Comparison of ENCODE assay signal across 8 mouse cellular contexts in the genomic region with DNA sequence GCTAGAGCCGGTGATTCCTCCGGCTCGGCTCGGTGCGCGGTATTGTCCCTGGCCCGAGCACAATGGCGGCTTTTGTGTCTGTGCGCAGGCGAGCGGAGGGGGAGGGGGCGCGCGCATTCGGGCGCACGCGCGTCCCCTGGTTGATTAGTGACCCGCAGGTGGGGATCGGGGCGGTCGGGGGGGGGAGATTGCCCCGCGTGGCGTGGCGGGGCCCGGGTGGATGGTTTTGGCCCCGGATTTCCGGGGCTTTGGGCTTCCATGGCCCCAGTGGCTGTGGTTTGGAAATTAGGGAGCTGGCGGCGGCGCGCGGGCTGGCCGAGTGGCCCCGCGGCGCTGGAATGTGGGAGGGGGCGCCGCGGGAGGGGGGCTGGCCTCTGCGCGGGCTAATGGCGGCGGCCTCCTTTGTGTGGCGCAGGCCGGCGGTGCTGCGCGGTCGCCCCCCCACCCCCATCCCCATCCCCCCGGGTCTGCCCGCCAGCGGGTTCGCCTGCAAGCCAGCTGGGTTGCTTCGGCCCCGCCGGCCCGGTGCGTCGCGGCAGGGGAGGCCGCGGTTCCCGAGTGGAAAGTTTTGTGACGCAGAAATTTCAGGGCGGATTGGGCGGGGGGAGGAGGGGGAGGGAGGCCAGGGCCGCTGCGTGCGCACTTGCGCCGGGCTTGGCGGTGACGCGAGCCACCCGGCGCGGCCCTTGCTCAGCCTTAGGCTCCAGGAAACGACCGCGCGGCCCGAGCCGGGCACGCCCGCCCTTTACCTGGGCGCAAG. TPM values are rescaled to one million over a fixed set of nuclear protein-coding genes. Genes with fewer than 3 reads are reported as not detected.
DNase-seq lines count a peak whose midpoint lies in the region; ATAC-seq lines count a peak whose summit lies in the region.

No protein-coding gene starts in this region.

- H3K4me1 ChIP-seq in intestine, embryonic 15.5 days (replicated peaks): no peaks in the 10 kb centered on the region

- H3K36me3 ChIP-seq in intestine, embryonic 15.5 days: no peaks in the 10 kb centered on the region

- peak overlapping the region; percentile 98 for H3K9ac ChIP-seq in intestine, embryonic 15.5 days

- WGBS in intestine, embryonic 15.5 days: under 1% methylated on average over 70 of the region's 89 CpGs

- peak overlapping the region; percentile 98 for H3K27ac ChIP-seq in intestine, embryonic 15.5 days

- peak overlapping the region; percentile 82 for H3K4me3 ChIP-seq in intestine, embryonic 15.5 days (replicated peaks)

- H3K27me3 ChIP-seq in intestine, embryonic 15.5 days (replicated peaks): no peaks in the 10 kb centered on the region

- peak; percentile 76 for ATAC-seq in intestine, embryonic 15.5 days
- 0 out of 2 replicates have a peak, but pooled peaks have one; percentile 26 for ATAC-seq in megakaryocyte-erythroid progenitor cell, adult 5-6 weeks (replicated peaks; ENCODE audit: low FRiP score, low TSS enrichment, poor library complexity, severe bottlenecking)

- no peaks in the 10 kb centered on the region for H3K9me3 ChIP-seq in intestine, embryonic 15.5 days

- DNase-seq in adrenal gland, adult (ENCODE audit: inconsistent age in 2 of 2, low spot score in 1 of 2): peak; percentile 70 to 94
- peak; percentile 66 for DNase-seq in embryo, embryonic 10 days (ENCODE audit: low spot score)
- DNase-seq in gastrocnemius, postnatal 25 days: peak; percentile 82
- DNase-seq in left cerebral cortex, postnatal 25 days (ENCODE audit: low spot score in 2 of 2): peak; percentile 29 to 83
- peak; percentile 41 for DNase-seq in right cerebral cortex, postnatal 25 days
- DNase-seq in urinary bladder, postnatal 36 days (ENCODE audit: low spot score in 2 of 2): peak; percentile 12 to 68

- intact Hi-C loops in left cerebral cortex, postnatal 25 days (cut with DNase I): loop anchor here (1.0 to 5.0 kb wide), 3 partner anchors 66 to 376 kb away; no protein-coding TSS in a partner anchor

- H3K4me2 ChIP-seq in intestine, embryonic 15.5 days (replicated peaks): peak overlapping the region; percentile 59

RNA-seq across cellular contexts. Expression of a gene that starts 0.7 kb away (rescaled TPM):
- 100 to 1,000 TPM in 1 of 2 experiments, 10 to 100 TPM in 1; 87.2 to 130 TPM for total RNA-seq in gastrocnemius, postnatal 25 days (2021)
- 112 and 128 TPM in 2 replicates for polyA plus RNA-seq in intestine, embryonic 15.5 days (2015; fragmentation: Nextera tagmentation; extraction: Ambion mirVana)
- total RNA-seq in left cerebral cortex, postnatal 25 days (2021): 100 to 1,000 TPM; 154 to 182 TPM
- 217 and 234 TPM in 2 replicates for total RNA-seq in megakaryocyte-erythroid progenitor cell, adult 5-6 weeks (2014; fragmentation: Nextera tagmentation)
- 759 and 878 TPM in 2 replicates for total RNA-seq in megakaryocyte-erythroid progenitor cell, adult 5-6 weeks (2017)

Comparison
In these comparisons a context has a peak if more than half of its experiments do, and no peak if none do; other contexts are left out.
1. Peak in every context shown above with its lines: DNase-seq, ATAC-seq, H3K4me3 ChIP-seq and H3K27ac ChIP-seq.